Mouse (Mus musculus) intestine, postnatal 0 days (tissue): ENCODE data around the gene Rph3al. TPM values are rescaled to one million over a fixed set of nuclear protein-coding genes. Genes with fewer than 3 reads are reported as not detected.

ENCODE experiments used
- ATAC-seq: fragments of 200-750 bp; cut with Nextera tagmentation; 2 replicates; pipeline ENCODE4 v1.8.0; 2017; ENCODE audit warnings: mild to moderate bottlenecking, moderate TSS enrichment, moderate library complexity
- H3K27ac ChIP-seq: fragments of 300-500 bp; sonication (generic); 2 replicates; pipeline ENCODE4 v1.5.1; 2014; ENCODE audit warnings: mild to moderate bottlenecking, low read depth, low read length, moderate library complexity
- H3K27me3 ChIP-seq: fragments of 300-500 bp; sonication (generic); replicated peaks from 2 replicates; pipeline ENCODE4 v1.6.1; 2014; ENCODE audit warnings: low read length, mixed read lengths; ENCODE audit not compliant: control insufficient read depth, insufficient read depth
- H3K36me3 ChIP-seq: fragments of 300-500 bp; sonication (generic); 2 replicates; pipeline ENCODE4 v1.6.1; 2014; ENCODE audit warnings: mild to moderate bottlenecking, moderate library complexity; ENCODE audit not compliant: control insufficient read depth, insufficient read depth
- H3K4me1 ChIP-seq: fragments of 300-500 bp; sonication (generic); replicated peaks from 2 replicates; pipeline ENCODE4 v1.6.1; 2014; ENCODE audit warnings: antibody characterized with exemption, low read length, mixed read lengths; ENCODE audit not compliant: control insufficient read depth, insufficient read depth
- H3K4me2 ChIP-seq: fragments of 300-500 bp; sonication (generic); replicated peaks from 2 replicates; pipeline ENCODE4 v1.6.1; 2014; ENCODE audit warnings: low read depth, mild to moderate bottlenecking, moderate library complexity
- H3K4me3 ChIP-seq: fragments of 300-500 bp; sonication (generic); 2 replicates; pipeline ENCODE4 v1.5.1; 2014; ENCODE audit warnings: low read depth, low read length
- H3K9ac ChIP-seq: fragments of 300-500 bp; sonication (generic); 2 replicates; pipeline ENCODE4 v1.6.1; 2014; ENCODE audit warnings: mild to moderate bottlenecking, low read depth, low read length
- H3K9me3 ChIP-seq: fragments of 300-500 bp; sonication (generic); 2 replicates; pipeline ENCODE4 v1.6.1; 2016; ENCODE audit warnings: mixed run types; ENCODE audit not compliant: control insufficient read depth
- CTCF ChIP-seq: sonication (generic); IDR thresholded peaks from 2 replicates; pipeline ENCODE4 v1.5.1; 2016; ENCODE audit warnings: low read depth, mild to moderate bottlenecking, control low read depth, antibody characterized with exemption, moderate library complexity
- WGBS: fragments of 180-500 bp; shearing (Covaris S2); extraction: QIAGEN DNeasy Blood & Tissue Kit; methylation state at CpG from one replicate; pipeline ENCODE4 v1.1.7; 2014; 5-methylcytosine and 5-hydroxymethylcytosine counted together
- polyA plus RNA-seq: library from polyadenylated mRNA; unstranded; fragments of >200 nt; fragmentation: Nextera tagmentation; extraction: Ambion mirVana; gene quantifications from 2 replicates; pipeline ENCODE4 v1.2.1, GENCODE M21; 2015

Gene Rph3al
- polyA plus RNA-seq, 1 experiment from 2014 or later: 10.5 TPM

DNA sequence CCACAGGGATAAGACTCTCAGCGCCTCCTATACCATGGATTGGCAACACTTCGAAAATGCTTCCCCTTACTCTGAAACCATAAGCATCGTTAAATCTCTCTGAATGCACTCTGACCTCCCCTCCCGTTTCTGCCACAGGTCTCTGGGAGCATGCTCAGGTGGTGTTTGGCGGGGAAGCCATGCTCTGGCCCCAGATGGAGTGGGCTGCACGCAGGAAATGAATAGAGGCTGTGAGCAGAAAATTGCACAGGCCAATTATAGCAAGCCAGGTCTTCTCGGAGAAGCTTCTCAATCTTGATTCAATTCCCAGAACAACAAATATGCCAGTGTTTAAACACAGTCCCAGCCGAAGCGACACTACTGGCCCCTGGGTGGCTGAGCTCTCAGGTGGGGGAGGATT lies 72.4 kb downstream of the Rph3al start:
- Histone ChIP-seq H3K36me3 (peaks cover under 1% of the 10 kb centered on the region; the same call in 1 of the 2 replicates), H3K4me2 (no peak overlapping the region), H3K9me3 (no peaks in the 10 kb centered on the region), H3K27ac (no peak overlapping the region), H3K4me3 (no peak overlapping the region), H3K4me1 (no peaks in the 10 kb centered on the region), H3K9ac (no peak overlapping the region), H3K27me3 (no peaks in the 10 kb centered on the region)
- ATAC-seq: no peak
- no peak for TF ChIP-seq CTCF
- 47% methylated on average over 9 of the region's 9 CpGs for WGBS

DNA sequence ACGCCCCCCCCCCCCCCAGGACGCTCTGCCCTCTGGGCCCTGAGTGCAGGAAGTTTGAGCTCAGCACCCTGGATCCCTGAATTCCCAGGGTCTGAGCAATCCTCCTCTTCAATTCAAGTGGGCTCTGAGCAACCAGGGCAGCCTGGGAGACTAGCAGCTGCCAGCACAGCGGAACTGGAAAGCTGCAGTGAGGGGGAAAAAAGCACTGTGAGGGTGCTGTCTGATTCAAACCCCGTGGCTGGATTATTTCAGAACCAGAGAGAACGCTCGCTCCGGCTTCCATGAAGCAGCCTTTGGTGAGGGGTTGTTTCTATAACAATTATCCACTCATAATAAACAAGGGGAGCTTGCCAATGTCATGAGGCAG lies 73.0 kb downstream of the Rph3al start:
- H3K4me1 ChIP-seq: no peaks in the 10 kb centered on the region
- no peak overlapping the region for H3K27ac ChIP-seq
- WGBS: 49% methylated on average over 7 of the region's 7 CpGs

DNA sequence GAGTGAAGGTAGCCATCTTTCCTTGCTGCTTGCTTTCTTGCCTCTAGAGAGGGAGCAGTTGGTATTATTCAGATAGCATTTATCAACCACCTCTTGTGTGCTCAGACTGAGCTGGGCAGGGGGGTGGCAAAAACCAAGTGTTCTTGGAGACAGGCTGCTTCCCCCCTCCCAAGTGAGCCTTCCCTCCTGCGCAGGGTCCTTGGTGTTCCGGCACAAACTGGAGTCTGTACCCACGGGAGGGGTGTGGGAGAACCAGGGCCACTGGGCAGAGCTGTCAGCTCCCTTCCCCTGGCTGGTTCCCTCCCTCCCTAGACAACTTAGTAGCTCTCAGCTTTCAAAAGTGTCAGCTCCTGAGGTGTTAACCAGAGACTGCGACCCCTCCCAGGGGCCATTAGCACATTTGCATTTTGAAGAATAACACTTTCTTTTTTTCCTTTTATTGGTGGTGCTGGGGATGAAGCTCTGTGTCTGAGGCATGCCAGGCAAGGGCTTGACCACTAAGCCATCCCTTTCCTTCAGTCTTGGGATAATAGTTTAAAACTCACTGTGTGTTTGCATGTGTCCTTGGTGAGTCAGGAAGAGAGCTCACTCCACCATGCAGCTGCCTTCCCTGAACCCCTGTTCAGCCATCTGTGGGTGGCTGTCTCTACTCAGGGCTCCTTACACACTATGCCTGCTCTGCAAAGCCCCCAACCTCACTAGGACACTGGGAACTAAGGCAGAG lies 73.5 kb downstream of the Rph3al start:
- Histone ChIP-seq H3K4me1 (no peaks in the 10 kb centered on the region), H3K9ac (no peak overlapping the region), H3K27ac (no peak overlapping the region), H3K4me3 (no peak overlapping the region), H3K4me2 (no peak overlapping the region), H3K27me3 (no peaks in the 10 kb centered on the region), H3K9me3 (no peaks in the 10 kb centered on the region), H3K36me3 (no peaks in the 10 kb centered on the region)
- TF ChIP-seq CTCF: no peak
- no peak for ATAC-seq
- WGBS: 67% methylated on average over 4 of the region's 4 CpGs

More for the DNA sequence above, 73.0 kb downstream of the Rph3al start:
- TF ChIP-seq CTCF: no peak
- Histone ChIP-seq H3K9me3 (no peaks in the 10 kb centered on the region), H3K9ac (no peak overlapping the region), H3K36me3 (no peaks in the 10 kb centered on the region), H3K27me3 (no peaks in the 10 kb centered on the region), H3K4me3 (no peak overlapping the region), H3K4me2 (no peak overlapping the region)
- ATAC-seq: no peak

DNA sequence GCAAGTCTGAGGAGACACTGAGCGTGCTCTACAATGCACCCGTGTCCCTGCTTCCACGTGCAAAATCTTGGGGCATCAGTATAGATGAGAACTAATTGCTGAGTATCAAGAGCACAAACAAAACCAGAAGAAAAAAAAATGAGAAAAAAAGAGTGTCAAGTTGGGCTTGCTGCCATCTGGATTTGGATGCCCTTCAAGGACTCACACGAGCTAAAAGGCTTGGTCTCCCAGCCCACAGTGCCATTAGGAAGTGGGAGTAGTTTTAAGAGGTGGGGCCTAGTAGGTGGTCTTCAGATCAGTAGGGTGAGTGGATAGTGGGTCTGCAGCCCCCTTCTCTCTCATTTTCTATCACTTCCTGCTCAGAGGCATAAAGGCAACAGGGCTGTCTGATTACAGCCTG lies 75.8 kb downstream of the Rph3al start:
- H3K27me3 ChIP-seq: no peaks in the 10 kb centered on the region
- H3K4me1 ChIP-seq: no peaks in the 10 kb centered on the region
- no peaks in the 10 kb centered on the region for H3K36me3 ChIP-seq
- 74% methylated on average over 4 of the region's 4 CpGs for WGBS
- H3K9ac ChIP-seq: no peak overlapping the region
- TF ChIP-seq CTCF: no peak
- no peak overlapping the region for H3K27ac ChIP-seq
- ATAC-seq: no peak
- H3K4me2 ChIP-seq: no peak overlapping the region
- H3K9me3 ChIP-seq: no peaks in the 10 kb centered on the region
- H3K4me3 ChIP-seq: no peak overlapping the region

DNA sequence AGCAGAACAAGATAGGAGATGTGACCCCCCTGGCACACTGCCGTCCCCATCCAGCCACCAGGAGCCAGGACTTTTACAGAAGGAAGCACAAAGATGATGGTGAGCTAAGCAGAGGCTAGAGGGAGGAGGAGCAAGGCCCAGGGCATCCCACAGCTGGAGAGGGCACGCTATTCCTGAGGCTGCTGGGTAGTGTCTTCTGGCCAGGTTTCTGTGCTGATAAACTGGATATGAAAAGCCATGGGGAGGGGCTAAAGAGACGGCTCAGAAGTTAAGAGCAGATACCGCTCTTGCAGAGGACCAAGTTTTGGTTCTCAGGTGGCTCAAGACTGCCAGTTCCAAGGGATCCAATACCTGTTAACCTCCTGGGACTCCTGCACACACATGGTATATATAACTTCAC lies 76.6 kb downstream of the Rph3al start:
- TF ChIP-seq CTCF: no peak
- no peaks in the 10 kb centered on the region for H3K4me1 ChIP-seq
- no peaks in the 10 kb centered on the region for H3K27me3 ChIP-seq
- no peak overlapping the region for H3K4me3 ChIP-seq
- H3K36me3 ChIP-seq: no peaks in the 10 kb centered on the region
- no peaks in the 10 kb centered on the region for H3K9me3 ChIP-seq
- H3K9ac ChIP-seq: no peak overlapping the region
- no peak overlapping the region for H3K27ac ChIP-seq
- 51% methylated on average over 4 of the region's 4 CpGs for WGBS
- H3K4me2 ChIP-seq: no peak overlapping the region
- ATAC-seq: no peak

DNA sequence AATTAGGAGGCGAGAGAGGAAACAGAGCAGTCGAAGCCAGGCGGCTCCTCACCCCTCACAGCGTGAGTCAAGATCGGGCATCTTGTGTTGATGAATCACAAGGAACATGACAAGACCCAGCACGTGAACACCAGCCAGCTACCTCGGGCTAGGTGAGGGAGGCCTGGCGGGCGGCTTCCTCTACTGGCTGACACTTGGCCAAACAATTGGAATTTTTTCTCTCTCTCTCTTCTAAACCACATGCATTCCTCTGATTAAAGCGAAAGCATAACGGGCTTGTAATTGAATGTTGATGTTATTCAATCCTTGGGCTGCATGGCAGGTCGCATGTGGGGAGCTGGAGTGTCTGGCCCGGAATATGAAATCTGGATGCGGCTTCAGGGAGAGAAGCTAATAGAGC lies 77.0 kb downstream of the Rph3al start:
- Histone ChIP-seq H3K27ac (no peak overlapping the region), H3K4me1 (no peaks in the 10 kb centered on the region), H3K4me3 (no peak overlapping the region), H3K4me2 (no peak overlapping the region), H3K9ac (no peak overlapping the region), H3K36me3 (no peaks in the 10 kb centered on the region), H3K27me3 (no peaks in the 10 kb centered on the region), H3K9me3 (no peaks in the 10 kb centered on the region)
- 61% methylated on average over 14 of the region's 14 CpGs for whole genome bisulfite sequencing
- no peak for TF ChIP-seq CTCF
- ATAC-seq: no peak
